Mouse (Mus musculus) liver, adult 2 months (tissue): ENCODE results near the gene Anapc7.

Experiments used
- CTCF ChIP-seq: fragments of 200-500 bp; IDR thresholded peaks from 2 replicates; pipeline ENCODE4 v1.5.1; 2011; ENCODE audit warnings: low read depth, low read length, control low read depth
- POLR2A ChIP-seq: fragments of 200-500 bp; IDR thresholded peaks from 2 replicates; pipeline ENCODE4 v1.6.1; 2011; ENCODE audit warnings: low read length, control low read depth; ENCODE audit not compliant: insufficient read depth; ENCODE audit errors: extremely low read depth

DNA sequence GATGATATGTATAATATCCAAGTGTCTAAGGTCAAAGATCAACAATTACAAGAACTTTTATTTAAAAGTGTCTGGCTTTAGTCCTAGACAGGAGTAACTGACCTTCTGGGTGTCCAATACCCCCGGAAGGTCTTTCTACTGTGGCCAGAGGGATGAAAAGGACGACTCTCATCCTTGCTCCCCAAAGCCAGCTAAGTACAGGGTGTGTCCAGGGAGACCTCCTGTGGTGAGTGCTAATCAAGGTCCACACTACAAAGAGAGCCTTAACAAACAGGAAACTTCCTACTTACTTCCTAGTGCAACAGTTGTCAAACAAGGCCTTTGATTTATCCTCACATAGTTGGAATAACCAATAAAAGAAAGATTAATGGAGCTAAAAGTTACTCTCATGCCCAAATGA, 57.6 kb downstream of the Anapc7 start:
- TF ChIP-seq POLR2A: no peak
- no peak for TF ChIP-seq CTCF
